Mouse (Mus musculus): Measurements from ENCODE around the gene Auts2.

- no peak for TF ChIP-seq CTCF (IDR thresholded peaks at IDR 0.05)
- no peak for TF ChIP-seq POLR2A (IDR thresholded peaks at IDR 0.05; ENCODE audit: insufficient read depth, low read depth, low read length)
- TF ChIP-seq EP300 (IDR thresholded peaks at IDR 0.05; ENCODE audit: insufficient read depth, low read depth, low read length) = no peak
These were observed 469.3 kb downstream of the Auts2 start for GRCm38 (mm10) chr5:132073677-132074359.

All from heart, adult 2 months (tissue).